Mouse (Mus musculus) gastrocnemius, postnatal 36 days (tissue): ENCODE data around the gene Ssbp3. TPM values are rescaled to one million over a fixed set of nuclear protein-coding genes. Genes with fewer than 3 reads are reported as not detected.

Experiments
- DNase-seq, 2 experiments: peaks; one replicate each; pipeline ENCODE4 v3.0.0; 2022
- intact Hi-C: fragments of 180-260 bp; cut with DNase I; formaldehyde crosslinking; loops from one replicate; pipeline ENCODE4 v1.15.1; 2025
- total RNA-seq, 2 experiments: library from RNA; stranded (reverse); gene quantifications; 2 replicates each; pipeline ENCODE4 v1.2.3; 2021

Gene Ssbp3
- total RNA-seq, 2 experiments from 2014 or later: 21.3 to 25.6 TPM

- intact Hi-C loops: no loop called here
Measured at GRCm38 (mm10) chr4:106927034-106927433, 16.5 kb downstream of the Ssbp3 start.

GRCm38 (mm10) chr4:106928961-106929360 is 18.5 kb downstream of the Ssbp3 start:
- intact Hi-C loops: no loop called here
- DNase-seq: no peak

More at GRCm38 (mm10) chr4:106927034-106927433, 16.5 kb downstream of the Ssbp3 start:
- DNase-seq: no peak

DNA sequence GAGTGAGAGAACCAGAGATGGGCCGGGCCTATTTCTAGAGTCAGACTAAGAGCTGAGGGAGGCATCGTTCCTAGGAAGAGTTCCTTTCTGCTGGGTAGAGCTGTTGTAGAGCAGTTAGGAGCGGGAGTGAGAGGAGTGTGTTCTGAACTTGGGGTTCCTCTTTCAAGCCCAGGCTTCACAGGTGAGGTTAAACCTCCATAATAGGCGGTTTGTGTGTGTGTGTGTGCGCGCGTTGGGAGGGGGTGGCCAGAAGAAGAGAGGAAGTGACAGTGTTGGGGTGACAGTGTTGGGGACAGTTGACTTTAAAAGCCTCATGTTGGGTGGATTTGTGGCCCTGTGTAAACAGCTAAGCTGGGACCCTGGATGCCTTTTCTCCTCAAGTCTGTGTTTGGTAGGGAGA is 22.1 kb downstream of the Ssbp3 start:
- intact Hi-C loops: no loop called here
- no peak for DNase-seq

GRCm38 (mm10) chr4:106933813-106934482 is 23.4 kb downstream of the Ssbp3 start:
- intact Hi-C loops: no loop called here
- DNase-seq: no peak

DNA sequence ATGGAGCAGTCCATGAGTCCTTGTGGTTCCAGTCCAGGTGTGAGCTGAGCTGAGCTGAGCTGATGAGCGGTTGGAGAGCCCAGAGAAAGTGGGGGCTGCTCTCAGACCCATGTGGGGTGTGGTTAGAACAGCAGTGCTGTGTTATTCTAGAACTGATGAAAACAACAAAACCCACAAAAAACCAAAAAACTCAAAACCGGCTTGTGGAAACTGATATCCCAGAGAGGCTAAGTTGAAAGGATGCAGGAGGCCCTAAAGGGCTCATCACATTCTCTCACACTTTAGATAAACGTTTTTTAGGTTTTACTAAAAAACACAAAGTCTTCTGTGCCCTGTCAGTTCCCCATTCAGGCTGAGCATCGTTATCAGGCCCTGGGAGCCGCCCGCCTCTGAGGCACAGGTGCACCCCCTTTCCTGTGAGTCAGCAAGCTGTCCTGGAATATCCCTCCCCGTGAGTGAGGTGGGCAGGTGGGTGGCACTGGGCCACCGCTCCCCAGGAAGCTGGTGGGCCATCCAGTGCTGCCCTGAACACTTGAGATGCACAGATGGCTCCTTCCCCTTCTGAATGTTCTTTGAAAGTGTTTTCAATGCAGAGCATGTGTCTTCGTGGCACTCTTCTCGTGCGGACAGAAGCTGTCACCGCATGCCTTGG is 24.6 kb downstream of the Ssbp3 start:
- no peak for DNase-seq
- intact Hi-C loops: no loop called here

- intact Hi-C loops: no loop called here
- DNase-seq: no peak
Measured at GRCm38 (mm10) chr4:106935583-106935935, 25.1 kb downstream of the Ssbp3 start.

DNA sequence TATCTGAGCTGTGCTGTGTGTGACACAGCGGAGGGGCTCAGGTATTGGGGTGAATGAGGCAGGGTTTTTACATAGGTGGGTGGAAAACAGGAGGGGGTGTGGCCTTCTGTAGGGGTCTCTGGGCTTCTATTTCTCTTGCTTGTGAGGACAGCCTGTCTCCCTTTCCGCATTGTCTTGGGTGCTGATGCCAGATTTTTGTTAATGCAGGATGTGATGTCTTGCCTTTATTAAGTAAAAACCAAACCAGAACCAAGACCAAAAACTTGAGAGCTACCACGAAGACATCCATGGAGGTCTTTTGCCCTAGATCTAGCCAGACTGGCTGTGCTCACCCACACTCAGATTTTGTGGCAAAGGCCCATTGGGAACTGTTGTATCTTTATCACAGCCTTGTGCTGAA is 25.5 kb downstream of the Ssbp3 start:
- DNase-seq: no peak
- intact Hi-C loops: no loop called here

GRCm38 (mm10) chr4:106936741-106937140 is 26.2 kb downstream of the Ssbp3 start:
- DNase-seq: no peak
- intact Hi-C loops: no loop called here

DNA sequence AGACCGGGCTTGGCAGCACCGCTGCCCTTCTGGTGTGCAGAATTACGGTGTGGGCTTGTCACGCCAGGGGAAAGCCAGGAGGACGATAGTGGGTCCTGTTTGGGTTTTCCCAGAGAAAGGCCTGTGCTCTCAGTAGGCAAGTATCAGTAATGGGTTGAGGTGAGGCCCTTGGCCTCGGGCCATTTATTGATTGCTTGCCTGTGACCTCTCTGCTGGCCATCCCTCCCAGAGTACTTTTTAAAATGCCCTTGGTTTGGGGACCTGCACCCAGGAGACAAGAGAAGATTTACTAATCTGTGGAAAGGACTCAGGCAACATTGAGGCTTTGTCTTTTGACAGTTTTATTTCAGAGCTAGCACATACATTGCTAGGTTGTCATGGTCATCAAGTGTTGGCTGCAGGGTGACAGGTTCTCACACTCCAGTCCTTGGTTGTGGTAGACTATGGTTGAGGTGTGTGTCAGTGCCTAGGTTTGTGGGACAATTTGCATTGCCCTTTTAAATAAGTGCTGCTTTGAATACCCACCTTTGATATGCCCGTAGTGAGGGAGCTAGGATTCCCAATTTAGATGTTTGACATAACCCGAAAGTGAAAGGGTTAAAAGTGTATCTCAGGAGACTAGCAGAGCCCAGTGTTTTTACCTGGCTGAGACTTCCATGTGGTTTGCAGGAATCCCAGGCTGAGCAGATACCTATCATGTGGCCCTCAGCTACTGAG is 28.2 kb downstream of the Ssbp3 start:
- DNase-seq: no peak
- intact Hi-C loops: no loop called here

- no peak for DNase-seq
- intact Hi-C loops: no loop called here
Measured at GRCm38 (mm10) chr4:106939223-106939918, 28.9 kb downstream of the Ssbp3 start.

DNA sequence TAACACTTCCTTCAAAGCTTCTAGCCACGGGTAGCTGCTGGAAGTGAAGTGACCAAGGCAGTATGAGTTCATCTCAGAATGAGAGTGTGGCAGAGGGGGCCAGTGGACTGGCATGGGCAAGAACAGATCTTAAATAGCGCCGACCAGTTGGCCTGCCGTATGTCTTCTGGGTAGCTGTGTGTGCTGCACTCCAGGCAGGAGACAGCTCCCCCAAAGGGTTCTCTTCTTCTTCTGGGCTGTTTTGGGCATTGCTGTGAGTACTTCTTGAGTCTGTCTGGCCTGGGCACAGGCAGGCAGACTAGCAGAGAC is 29.4 kb downstream of the Ssbp3 start:
- DNase-seq: no peak
- intact Hi-C loops: no loop called here

DNA sequence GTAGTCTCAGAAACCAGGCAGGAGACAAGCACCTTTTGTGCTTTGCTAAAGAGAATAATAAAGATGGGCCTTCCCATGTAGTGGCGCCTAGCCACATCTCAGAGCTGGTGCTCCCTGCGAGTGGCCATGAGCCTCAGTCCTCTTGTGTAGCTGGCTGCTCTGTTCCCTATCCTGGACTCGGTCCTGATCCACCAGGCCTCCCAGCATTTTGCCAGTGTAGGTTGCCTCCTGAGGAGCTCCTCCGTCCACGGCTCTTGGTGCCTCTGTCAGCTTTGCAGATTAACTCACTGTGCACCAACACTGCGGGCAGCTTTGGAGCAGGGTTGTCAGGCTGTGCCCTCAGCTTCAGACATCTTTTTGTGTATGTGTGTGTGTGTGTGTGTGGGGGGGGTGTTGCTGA is 30.4 kb downstream of the Ssbp3 start:
- no peak for DNase-seq
- intact Hi-C loops: no loop called here

DNA sequence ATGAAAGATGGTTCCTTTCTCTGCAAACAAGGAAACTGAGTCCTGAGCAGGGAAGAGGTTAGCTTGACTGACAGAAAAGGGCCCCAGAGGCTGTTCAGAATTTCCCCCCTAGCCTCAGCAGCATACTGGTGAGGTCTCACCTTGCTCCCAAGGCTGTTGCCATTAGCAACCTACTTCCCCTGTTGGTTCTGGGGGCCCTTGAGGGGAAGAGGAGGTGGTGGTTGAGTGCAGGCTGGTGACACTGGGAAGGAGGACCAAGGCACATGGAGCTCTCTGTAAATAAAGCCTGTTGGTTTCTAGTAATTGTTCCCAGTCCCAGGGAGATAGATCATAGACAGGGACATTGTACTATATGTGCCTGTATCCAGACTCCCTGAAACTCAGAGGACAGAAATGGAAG is 31.0 kb downstream of the Ssbp3 start:
- DNase-seq: no peak
- intact Hi-C loops: no loop called here

- intact Hi-C loops: no loop called here
- DNase-seq: no peak
Measured at GRCm38 (mm10) chr4:106942491-106942890, 32.0 kb downstream of the Ssbp3 start.

GRCm38 (mm10) chr4:106943627-106944026 is 33.1 kb downstream of the Ssbp3 start:
- no peak for DNase-seq
- intact Hi-C loops: no loop called here

- no peak for DNase-seq
- intact Hi-C loops: no loop called here
Measured at GRCm38 (mm10) chr4:106944898-106945297, 34.4 kb downstream of the Ssbp3 start.

GRCm38 (mm10) chr4:106947741-106948140 is 37.2 kb downstream of the Ssbp3 start:
- DNase-seq: no peak
- intact Hi-C loops: no loop called here

GRCm38 (mm10) chr4:106948546-106948945 is 38.0 kb downstream of the Ssbp3 start:
- no peak for DNase-seq
- intact Hi-C loops: no loop called here

DNA sequence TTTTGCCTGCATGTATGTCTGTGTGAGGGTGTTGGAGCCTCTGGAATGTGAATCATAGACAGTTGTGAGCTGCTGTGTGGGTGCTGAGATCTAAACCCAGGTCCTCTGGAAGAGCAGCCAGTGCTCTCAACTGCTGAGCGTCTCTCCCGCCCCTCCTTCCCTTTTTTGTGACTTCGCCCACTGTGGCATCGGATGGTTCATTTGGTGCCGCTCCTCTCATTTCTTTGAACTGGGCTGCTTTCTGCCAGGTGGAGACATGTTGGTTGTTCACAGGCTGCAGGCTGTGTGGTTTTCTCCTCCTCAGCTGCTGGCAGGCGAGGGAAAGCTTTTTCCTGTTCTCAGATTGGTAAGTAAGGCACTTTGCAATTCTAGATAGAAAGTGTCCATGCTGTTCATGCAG is 38.7 kb downstream of the Ssbp3 start:
- intact Hi-C loops: no loop called here
- no peak for DNase-seq

- intact Hi-C loops: no loop called here
- no peak for DNase-seq
Measured at GRCm38 (mm10) chr4:106950801-106951200, 40.3 kb downstream of the Ssbp3 start.

DNA sequence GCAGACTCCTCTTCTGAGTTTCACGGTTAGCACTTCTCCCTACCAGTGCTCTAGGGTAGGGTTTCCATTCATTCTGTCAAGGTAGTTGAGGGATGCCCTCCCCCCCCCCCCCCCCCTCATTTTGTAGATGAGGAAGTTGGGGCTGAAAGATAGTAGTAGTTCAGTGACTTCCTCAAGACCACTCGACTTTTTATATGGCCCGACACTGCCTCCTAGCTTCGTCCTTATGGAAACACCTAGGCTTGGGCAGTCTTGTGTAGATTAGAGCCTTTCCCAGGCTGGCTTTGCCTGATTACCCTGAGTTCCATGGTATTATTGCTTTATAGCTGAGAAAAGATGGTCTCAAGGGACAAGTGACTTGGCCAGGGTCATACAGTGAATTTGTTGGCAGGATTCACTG is 41.0 kb downstream of the Ssbp3 start:
- intact Hi-C loops: no loop called here
- DNase-seq: no peak

- DNase-seq: no peak
- intact Hi-C loops: no loop called here
Measured at GRCm38 (mm10) chr4:106953221-106953620, 42.7 kb downstream of the Ssbp3 start.
